Mouse (Mus musculus) NIH3T3 (cell line): ENCODE measurements around the gene Ghitm.

Source experiments
- DNase-seq: peaks from one replicate; pipeline ENCODE4 v3.0.0-alpha.2; 2012; ENCODE audit warnings: low read depth

Gene Ghitm

GRCm38 (mm10) chr14:37102484-37102883, 32.6 kb downstream of the Ghitm start:
- DNase-seq = no peak

DNA sequence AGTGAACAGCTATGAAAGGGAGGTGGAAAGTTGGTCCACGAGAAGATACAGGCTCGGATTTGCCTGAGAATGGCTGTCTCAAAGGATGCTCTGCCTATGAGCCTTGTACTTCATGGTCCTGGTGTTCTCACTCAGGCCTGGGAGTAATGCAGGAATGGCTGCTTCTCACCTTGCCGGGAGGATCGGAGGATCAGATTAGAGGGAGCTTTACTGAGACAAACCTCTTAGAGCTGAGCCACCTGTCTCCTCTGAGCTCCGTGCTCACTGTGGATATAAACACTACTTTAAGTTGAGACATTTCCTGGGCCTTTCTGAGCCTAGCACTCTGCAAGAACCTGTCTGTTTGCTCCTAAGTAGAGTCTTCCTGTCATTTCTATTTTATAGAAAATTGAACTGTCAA, 33.5 kb downstream of the Ghitm start:
- no peak for DNase-seq

- DNase-seq = no peak
These were observed 37.0 kb downstream of the Ghitm start, which contains the start of gene Cdhr1 for GRCm38 (mm10) chr14:37097956-37098530. TSS of gene Cdhr1 (minus strand) at chr14:37098347.

DNA sequence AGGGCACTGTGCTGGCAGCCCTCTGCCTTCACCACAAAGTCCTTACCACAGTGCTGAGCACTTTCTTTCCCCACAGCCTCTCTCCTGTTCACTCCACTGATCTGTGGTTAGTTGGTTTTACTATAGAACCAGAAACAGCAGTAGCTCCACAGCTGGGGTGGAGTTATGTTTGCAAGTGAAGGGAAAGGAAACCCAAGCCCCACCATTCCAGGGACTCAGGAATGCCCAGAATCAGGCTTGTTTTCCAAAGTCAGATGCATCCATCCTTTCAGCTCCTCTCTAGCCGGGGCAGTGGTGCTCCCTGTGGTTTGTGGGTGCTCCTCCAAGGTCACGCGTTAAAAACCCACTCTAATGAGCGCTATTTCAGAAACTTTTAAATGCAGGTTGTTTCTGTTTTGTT, 39.5 kb downstream of the Ghitm start:
- DNase-seq = no peak

DNA sequence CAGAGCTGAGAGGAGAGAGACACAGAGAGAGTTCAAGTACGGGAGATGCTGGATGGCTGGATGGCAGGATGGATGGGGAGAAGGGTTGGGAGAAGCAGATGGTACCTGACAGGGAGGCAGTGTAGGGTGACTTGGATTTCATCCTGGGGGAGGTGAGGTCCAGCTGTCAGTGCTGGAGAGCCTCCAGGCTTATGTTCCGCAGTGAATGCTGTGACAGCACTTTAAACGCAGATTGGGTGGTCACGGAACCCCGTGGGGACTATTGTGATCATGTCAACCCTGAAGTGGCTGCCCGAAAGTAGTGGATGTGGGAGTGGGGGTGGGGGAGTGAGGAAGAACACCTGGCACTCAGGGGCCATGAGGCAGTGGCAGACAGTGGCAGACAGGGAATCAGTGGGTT, 40.6 kb downstream of the Ghitm start:
- DNase-seq = no peak

GRCm38 (mm10) chr14:37083755-37084154, 51.3 kb downstream of the Ghitm start:
- no peak for DNase-seq

GRCm38 (mm10) chr14:37080724-37081123, 54.3 kb downstream of the Ghitm start:
- no peak for DNase-seq
